Mouse (Mus musculus): ENCODE results near the gene Zfp787. TPM values are rescaled to one million over a fixed set of nuclear protein-coding genes. Genes with fewer than 3 reads are reported as not detected.

Zfp787 gene
- total RNA-seq (2021) (10 to 100 TPM; 28.4 to 35.2 TPM), polyA plus RNA-seq (2012; rRNA removed) (29.6 and 32.5 TPM in 2 replicates)
- long read RNA-seq, transcript Zfp787-201 (3 exons, 1,897 nt): major isoform, 11 of 20 reads
- long read RNA-seq, partial matches to known transcripts: 0 of 20 reads
- long read RNA-seq, other reads (novel, unspliced or antisense): 5 of 20 reads

DNA sequence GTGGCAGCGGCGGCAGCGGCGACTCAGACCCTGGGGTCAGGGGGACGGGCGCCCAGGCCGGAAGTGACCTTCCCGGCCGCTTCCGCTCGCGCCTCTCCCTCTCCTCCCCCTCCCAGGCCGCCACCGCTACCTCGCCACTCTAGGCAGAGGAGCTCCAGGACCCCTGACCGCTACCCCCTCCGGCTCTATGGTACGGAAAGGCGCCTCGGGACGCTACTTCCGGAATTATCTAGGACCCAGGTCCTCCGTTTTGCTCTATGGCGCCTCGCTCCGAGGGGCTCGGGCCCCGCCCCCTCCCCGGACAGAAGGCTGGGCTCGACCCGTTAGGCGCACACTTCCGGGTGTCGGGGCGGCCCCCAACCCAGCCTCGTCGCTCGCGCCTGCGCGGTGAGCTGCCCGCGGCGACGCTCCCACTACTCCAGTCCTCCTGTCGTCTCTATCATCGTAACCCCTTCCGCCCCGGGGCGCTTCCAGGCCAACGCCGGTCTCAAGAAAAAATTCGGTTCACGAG, at the start of gene Zfp787:
TSS of gene Zfp787 (minus strand) at position 97 of the 511 bp plus-strand sequence.
- no peaks in the 10 kb centered on the region for H3K27me3 ChIP-seq (ENCODE audit: control insufficient read depth, insufficient read depth, low read length)
- intact Hi-C loops (cut with DNase I): loop anchor here (1.0 to 5.0 kb wide), 2 partner anchors 16 to 131 kb away; partner anchors contain the start of genes Zfp444 and Zfp667
- TF ChIP-seq CTCF (IDR thresholded peaks at IDR 0.05) (no peak), POLR2A (IDR thresholded peaks at IDR 0.05; ENCODE audit: insufficient read depth, low read depth, low read length) (peak; percentile 40; the same call in 1 of the 2 replicates), EP300 (IDR thresholded peaks at IDR 0.05; ENCODE audit: insufficient read depth, low read depth, low read length) (0 out of 2 replicates have a peak, but pooled peaks have one; percentile 30)
- H3K4me1 ChIP-seq (ENCODE audit: control insufficient read depth, insufficient read depth, low read length): peaks cover 28% of the 10 kb centered on the region
- peak within 1 kb of the TSS; percentile 83 for H3K9ac ChIP-seq (ENCODE audit: low read depth, low read length)
- peak; percentile 96 to 98 for DNase-seq
- H3K4me3 ChIP-seq: peak within 1 kb of the TSS; percentile 99
- peaks cover 8% of the 10 kb centered on the region for H3K36me3 ChIP-seq (ENCODE audit: control insufficient read depth, insufficient read depth, low read length)
- peaks cover 5% of the 10 kb centered on the region; the same call in 1 of the 2 replicates for H3K79me2 ChIP-seq (replicated peaks; ENCODE audit: control insufficient read depth, insufficient read depth, low read length)
- under 1% methylated on average over 54 of the region's 54 CpGs for WGBS
- peak within 1 kb of the TSS; percentile 99 for H3K27ac ChIP-seq

DNA sequence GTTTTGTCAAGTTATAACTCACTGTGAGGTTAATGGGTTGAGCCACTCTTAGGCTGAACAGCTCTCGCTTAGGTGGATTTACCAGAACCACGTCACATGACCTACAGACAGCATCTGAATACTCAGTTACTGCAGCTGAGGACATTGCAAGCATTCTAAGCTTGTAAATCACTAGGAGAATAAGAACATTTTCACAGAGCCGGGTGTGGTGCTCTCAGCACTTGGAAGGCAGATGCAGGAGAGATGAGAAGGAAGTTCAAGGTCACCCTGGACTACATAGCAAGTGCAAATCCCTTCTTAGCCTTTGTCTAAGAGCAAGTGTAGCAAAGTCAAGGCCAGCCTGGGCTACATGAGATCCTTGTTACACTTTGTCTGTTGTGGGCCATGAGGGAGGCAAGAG, 48.4 kb upstream of the Zfp787 start:
- intact Hi-C loops (cut with DNase I): no loop called here
- no peak for DNase-seq

DNA sequence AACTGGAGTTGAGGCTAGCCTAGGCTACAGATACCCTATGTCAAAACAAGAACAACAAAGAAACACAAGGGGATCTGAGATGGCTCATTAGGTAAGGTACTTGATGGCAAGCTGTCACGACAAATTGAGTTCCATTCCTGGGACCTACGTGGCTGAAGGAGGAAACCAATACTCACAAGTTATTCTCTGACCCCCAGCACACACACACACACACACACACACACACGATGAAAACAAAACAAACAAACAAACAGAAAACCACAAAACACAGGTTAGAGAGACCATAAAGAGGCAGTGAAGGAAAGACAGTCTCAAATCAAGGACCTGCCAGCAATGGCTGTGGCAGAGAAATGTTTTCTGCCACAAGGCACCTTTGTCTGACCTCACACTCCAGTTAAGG, 41.0 kb upstream of the Zfp787 start, which contains the start of gene Galp:
TSS of gene Galp (plus strand) at position 301 of the 400 bp plus-strand sequence.
- Histone ChIP-seq H3K36me3 (ENCODE audit: control insufficient read depth, insufficient read depth, low read length) (no peaks in the 10 kb centered on the region), H3K4me1 (ENCODE audit: control insufficient read depth, insufficient read depth, low read length) (no peaks in the 10 kb centered on the region), H3K9ac (ENCODE audit: low read depth, low read length) (no peak within 1 kb of the TSS), H3K79me2 (replicated peaks; ENCODE audit: control insufficient read depth, insufficient read depth, low read length) (no peaks in the 10 kb centered on the region), H3K27ac (no peak within 1 kb of the TSS), H3K4me3 (no peak within 1 kb of the TSS), H3K27me3 (ENCODE audit: control insufficient read depth, insufficient read depth, low read length) (no peaks in the 10 kb centered on the region)
- TF ChIP-seq EP300 (IDR thresholded peaks at IDR 0.05; ENCODE audit: insufficient read depth, low read depth, low read length): no peak
- no peak for TF ChIP-seq POLR2A (IDR thresholded peaks at IDR 0.05; ENCODE audit: insufficient read depth, low read depth, low read length)
- no peak for TF ChIP-seq CTCF (IDR thresholded peaks at IDR 0.05)
- DNase-seq: no peak
- intact Hi-C loops (cut with DNase I): no loop called here
- 51% methylated on average over 3 of the region's 3 CpGs for WGBS

More for the DNA sequence above, 48.4 kb upstream of the Zfp787 start:
- no peak for TF ChIP-seq EP300 (IDR thresholded peaks at IDR 0.05; ENCODE audit: insufficient read depth, low read depth, low read length)
- no peak for TF ChIP-seq POLR2A (IDR thresholded peaks at IDR 0.05; ENCODE audit: insufficient read depth, low read depth, low read length)
- TF ChIP-seq CTCF (IDR thresholded peaks at IDR 0.05): no peak
- Histone ChIP-seq H3K27ac (no peak overlapping the region), H3K4me1 (ENCODE audit: control insufficient read depth, insufficient read depth, low read length) (no peaks in the 10 kb centered on the region), H3K4me3 (no peak overlapping the region), H3K36me3 (ENCODE audit: control insufficient read depth, insufficient read depth, low read length) (no peaks in the 10 kb centered on the region), H3K9ac (ENCODE audit: low read depth, low read length) (no peak overlapping the region), H3K79me2 (replicated peaks; ENCODE audit: control insufficient read depth, insufficient read depth, low read length) (no peaks in the 10 kb centered on the region), H3K27me3 (ENCODE audit: control insufficient read depth, insufficient read depth, low read length) (no peaks in the 10 kb centered on the region)
- WGBS: 68% methylated on average over 3 of the region's 3 CpGs

DNA sequence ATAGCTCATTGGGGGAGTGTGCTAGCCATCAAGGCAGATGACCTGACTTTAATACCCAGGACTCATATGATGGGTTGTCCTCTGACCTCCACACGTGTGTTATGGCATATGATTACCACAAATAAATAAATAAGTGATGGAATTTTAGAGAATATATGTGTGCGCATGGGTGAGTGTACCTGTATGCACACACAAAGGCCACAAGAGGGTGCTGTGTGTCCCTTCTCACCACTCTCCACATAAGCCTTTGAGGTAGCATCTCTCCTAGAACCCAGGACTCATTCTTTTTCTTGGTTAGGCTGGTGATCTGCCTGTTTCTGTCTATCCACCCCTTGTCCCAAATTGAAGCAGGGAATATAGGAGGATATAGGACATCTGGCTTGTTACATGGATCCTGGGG, 40.0 kb upstream of the Zfp787 start:
- intact Hi-C loops (cut with DNase I): no loop called here
- 47% methylated on average over 2 of the region's 2 CpGs for WGBS
- H3K79me2 ChIP-seq (replicated peaks; ENCODE audit: control insufficient read depth, insufficient read depth, low read length): no peaks in the 10 kb centered on the region

DNA sequence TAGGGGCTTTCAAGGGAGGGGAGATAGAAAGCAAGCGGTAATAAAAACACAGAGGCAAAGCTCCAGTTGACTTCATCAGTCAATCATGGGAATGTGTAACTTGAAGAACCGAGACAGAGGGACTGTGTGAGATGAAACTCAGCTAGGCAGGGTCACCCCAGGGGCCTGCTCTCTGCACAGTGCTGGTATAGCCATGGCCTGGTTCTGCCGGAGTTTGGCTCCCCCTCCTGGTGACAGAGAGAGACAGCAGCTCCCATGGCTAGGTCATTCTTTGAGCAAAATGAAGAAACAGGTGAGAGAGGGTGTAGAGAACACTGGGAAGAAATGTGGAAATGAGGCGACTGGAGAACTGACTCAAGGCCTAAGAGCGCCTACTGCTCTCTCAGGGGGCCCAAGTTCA, 38.3 kb upstream of the Zfp787 start:
- intact Hi-C loops (cut with DNase I): no loop called here
- Histone ChIP-seq H3K4me3 (no peak overlapping the region), H3K27ac (no peak overlapping the region), H3K79me2 (replicated peaks; ENCODE audit: control insufficient read depth, insufficient read depth, low read length) (no peaks in the 10 kb centered on the region), H3K9ac (ENCODE audit: low read depth, low read length) (no peak overlapping the region), H3K4me1 (ENCODE audit: control insufficient read depth, insufficient read depth, low read length) (no peaks in the 10 kb centered on the region), H3K36me3 (ENCODE audit: control insufficient read depth, insufficient read depth, low read length) (no peaks in the 10 kb centered on the region), H3K27me3 (ENCODE audit: control insufficient read depth, insufficient read depth, low read length) (no peaks in the 10 kb centered on the region)
- WGBS: 19% methylated on average over 5 of the region's 5 CpGs
- peak; percentile 23 to 58 for DNase-seq
- TF ChIP-seq POLR2A (IDR thresholded peaks at IDR 0.05; ENCODE audit: insufficient read depth, low read depth, low read length) (no peak), CTCF (IDR thresholded peaks at IDR 0.05) (peak; percentile 89), EP300 (IDR thresholded peaks at IDR 0.05; ENCODE audit: insufficient read depth, low read depth, low read length) (0 out of 2 replicates have a peak, but pooled peaks have one; percentile 31)

More for the DNA sequence above, 40.0 kb upstream of the Zfp787 start:
- Histone ChIP-seq H3K27ac (no peak overlapping the region), H3K36me3 (ENCODE audit: control insufficient read depth, insufficient read depth, low read length) (no peaks in the 10 kb centered on the region), H3K4me3 (no peak overlapping the region), H3K9ac (ENCODE audit: low read depth, low read length) (no peak overlapping the region), H3K27me3 (ENCODE audit: control insufficient read depth, insufficient read depth, low read length) (no peaks in the 10 kb centered on the region), H3K4me1 (ENCODE audit: control insufficient read depth, insufficient read depth, low read length) (no peaks in the 10 kb centered on the region)
- TF ChIP-seq EP300 (IDR thresholded peaks at IDR 0.05; ENCODE audit: insufficient read depth, low read depth, low read length) (no peak), CTCF (IDR thresholded peaks at IDR 0.05) (peak; percentile 37), POLR2A (IDR thresholded peaks at IDR 0.05; ENCODE audit: insufficient read depth, low read depth, low read length) (no peak)
- DNase-seq: no peak

DNA sequence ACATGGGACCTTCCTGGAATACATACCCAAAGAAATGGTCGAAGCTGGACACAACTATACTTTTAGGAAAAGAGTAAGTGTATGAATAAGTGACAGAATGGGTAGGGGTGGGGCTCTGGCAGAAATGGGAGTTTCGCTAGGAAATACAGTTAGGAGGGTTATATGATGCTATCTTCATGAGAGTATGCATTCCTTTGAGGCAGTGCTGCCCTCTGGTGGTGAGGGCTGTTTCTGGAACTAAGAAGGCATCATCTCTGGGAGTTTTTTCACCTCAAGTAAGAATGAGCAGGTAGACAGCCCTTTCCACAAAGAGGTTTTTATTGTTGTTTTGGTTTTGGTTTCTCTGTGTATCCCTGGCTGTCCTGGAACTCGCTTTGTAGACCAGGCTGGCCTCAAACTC, 35.6 kb upstream of the Zfp787 start:
- DNase-seq: peak; percentile 55 to 83
- WGBS: 30% methylated on average over 3 of the region's 3 CpGs
- Histone ChIP-seq H3K4me3 (no peak overlapping the region), H3K27me3 (ENCODE audit: control insufficient read depth, insufficient read depth, low read length) (no peaks in the 10 kb centered on the region), H3K9ac (ENCODE audit: low read depth, low read length) (no peak overlapping the region), H3K27ac (no peak overlapping the region), H3K4me1 (ENCODE audit: control insufficient read depth, insufficient read depth, low read length) (no peaks in the 10 kb centered on the region), H3K36me3 (ENCODE audit: control insufficient read depth, insufficient read depth, low read length) (no peaks in the 10 kb centered on the region), H3K79me2 (replicated peaks; ENCODE audit: control insufficient read depth, insufficient read depth, low read length) (no peaks in the 10 kb centered on the region)
- intact Hi-C loops (cut with DNase I): loop anchor here (1.0 kb wide), 2 partner anchors 19 to 64 kb away; partner anchors contain the start of gene Zfp444
- no peak for TF ChIP-seq EP300 (IDR thresholded peaks at IDR 0.05; ENCODE audit: insufficient read depth, low read depth, low read length)
- TF ChIP-seq CTCF (IDR thresholded peaks at IDR 0.05): peak; percentile 92; the same call in 1 of the 2 replicates
